Comparison of ENCODE assay signal across 8 mouse cellular contexts in genomic region chr9:108196920-108197677, GRCm38 (mm10). TPM values are rescaled to one million over a fixed set of nuclear protein-coding genes. Genes with fewer than 3 reads are reported as not detected.
DNase-seq lines count a peak whose midpoint lies in the region.

No protein-coding gene starts in this region.

- H3K9me3 ChIP-seq in hindbrain, embryonic 10.5 days = no peaks in the 10 kb centered on the region

- H3K4me3 ChIP-seq in hindbrain, embryonic 10.5 days = peak overlapping the region; percentile 23; the same call in 1 of the 2 replicates

- H3K36me3 ChIP-seq in hindbrain, embryonic 10.5 days = no peaks in the 10 kb centered on the region

- DNase-seq in embryo, embryonic 10 days (ENCODE audit: low spot score) = peak; percentile 47
- no peak for DNase-seq in embryo, embryonic 9.5 days (ENCODE audit: extremely low spot score)
- peak; percentile 48 for DNase-seq in ZHBTc4 (ENCODE audit: low read depth, low spot score)
- DNase-seq in hindbrain, embryonic 10.5 days (ENCODE audit: low spot score) = peak; percentile 31
- peak; percentile 20 to 51 for DNase-seq in lung, postnatal 4 days
- no peak for DNase-seq in layer of hippocampus, postnatal 36 days
- no peak for DNase-seq in right cerebral cortex, postnatal 25 days
- no peak for DNase-seq in left cerebral cortex, postnatal 25 days (ENCODE audit: low spot score in 2 of 2)

- no peaks in the 10 kb centered on the region for H3K27me3 ChIP-seq in hindbrain, embryonic 10.5 days (ENCODE audit: insufficient read depth, poor library complexity, severe bottlenecking)

- intact Hi-C loops in left cerebral cortex, postnatal 25 days (cut with DNase I) = no loop called here

- WGBS in hindbrain, embryonic 10.5 days = 31% methylated on average over 24 of the region's 24 CpGs

- H3K27ac ChIP-seq in hindbrain, embryonic 10.5 days = peak overlapping the region; percentile 56; the same call in 1 of the 2 replicates

- peaks cover 29% of the 10 kb centered on the region for H3K4me1 ChIP-seq in hindbrain, embryonic 10.5 days (replicated peaks)

RNA-seq across cellular contexts. Expression of gene Bsn, which starts 6.9 kb away (rescaled TPM):
- 1.4 and 2.4 TPM in 2 replicates for polyA plus RNA-seq in hindbrain, embryonic 10.5 days (2016; fragmentation: Nextera tagmentation; extraction: Ambion mirVana)
- total RNA-seq in layer of hippocampus, postnatal 36 days (2021) = 100 to 1,000 TPM; 216 to 234 TPM
- total RNA-seq in left cerebral cortex, postnatal 25 days (2021) = 100 to 1,000 TPM; 261 to 275 TPM

Comparison
In these comparisons a context has a peak if more than half of its experiments do, and no peak if none do; other contexts are left out.
1. DNase-seq: peak in embryo, embryonic 10 days (single experiment), ZHBTc4 (single experiment), hindbrain, embryonic 10.5 days (single experiment) and lung, postnatal 4 days (2 of 2); none in embryo, embryonic 9.5 days (single experiment), layer of hippocampus, postnatal 36 days (0 of 2), right cerebral cortex, postnatal 25 days (single experiment) and left cerebral cortex, postnatal 25 days (0 of 2).